Mouse (Mus musculus) retina, embryonic 14.5 days (tissue): Measurements from ENCODE around the gene Acot7.
A peak's percentile ranks its signal among the peaks of the same experiment; 100 is the strongest.

ENCODE experiments used
- DNase-seq: peaks from one replicate; pipeline ENCODE4 v3.0.0-alpha.2; 2015; ENCODE audit warnings: low spot score

The Acot7 gene

GRCm38 (mm10) chr4:152273621-152274236, 95.8 kb downstream of the Acot7 start, which contains the start of gene Gpr153:
TSS of gene Gpr153 (plus strand) at chr4:152274232.
- peak; percentile 82 for DNase-seq

- peak; percentile 56 for DNase-seq
Observed at GRCm38 (mm10) chr4:152274681-152275131, 96.8 kb downstream of the Acot7 start.

- peak; percentile 74 for DNase-seq
Observed at GRCm38 (mm10) chr4:152276389-152277347, 98.7 kb downstream of the Acot7 start.

- DNase-seq, result no peak
Observed at GRCm38 (mm10) chr4:152277916-152278315, 100.0 kb downstream of the Acot7 start.

GRCm38 (mm10) chr4:152278986-152279385, 101.1 kb downstream of the Acot7 start:
- no peak for DNase-seq

- DNase-seq, result no peak
Observed at GRCm38 (mm10) chr4:152281601-152282000, 103.7 kb downstream of the Acot7 start.

GRCm38 (mm10) chr4:152282721-152283120, 104.8 kb downstream of the Acot7 start:
- DNase-seq, result no peak

- peak; percentile 87 for DNase-seq
Observed at GRCm38 (mm10) chr4:152283186-152283950, 105.4 kb downstream of the Acot7 start.

GRCm38 (mm10) chr4:152285505-152285904, 107.6 kb downstream of the Acot7 start:
- DNase-seq, result peak; percentile 81

GRCm38 (mm10) chr4:152286183-152286582, 108.2 kb downstream of the Acot7 start:
- DNase-seq, result no peak

- peak; percentile 75 for DNase-seq
Observed at GRCm38 (mm10) chr4:152286887-152287286, 109.0 kb downstream of the Acot7 start.

- no peak for DNase-seq
Observed at GRCm38 (mm10) chr4:152287317-152288120, 109.6 kb downstream of the Acot7 start.

- no peak for DNase-seq
Observed at GRCm38 (mm10) chr4:152288398-152288945, 110.5 kb downstream of the Acot7 start.

GRCm38 (mm10) chr4:152290385-152290784, 112.5 kb downstream of the Acot7 start:
- peak; percentile 73 for DNase-seq

- DNase-seq, result no peak
Observed at GRCm38 (mm10) chr4:152290991-152291390, 113.1 kb downstream of the Acot7 start.

GRCm38 (mm10) chr4:152291562-152291961, 113.6 kb downstream of the Acot7 start, which contains the start of gene Hes3:
TSS of gene Hes3 (minus strand) at chr4:152291662.
- DNase-seq, result no peak

GRCm38 (mm10) chr4:152292102-152292765, 114.3 kb downstream of the Acot7 start:
- no peak for DNase-seq

- no peak for DNase-seq
Observed at GRCm38 (mm10) chr4:152294188-152294929, 116.4 kb downstream of the Acot7 start.

- no peak for DNase-seq
Observed at GRCm38 (mm10) chr4:152295916-152296315, 118.0 kb downstream of the Acot7 start.

GRCm38 (mm10) chr4:152296371-152296770, 118.4 kb downstream of the Acot7 start:
- no peak for DNase-seq
